ENCODE assay signal across 11 mouse cellular contexts in genomic region chr7:70281381-70281750, GRCm38 (mm10).
DNase-seq lines count a peak whose midpoint lies in the region; ATAC-seq lines count a peak whose summit lies in the region.
"Had no signal": no experiment of that assay in that cellular context is flagged by ENCODE, and none has a peak within 500 bp of the region (broad histone marks: within the 10 kb centered on the region; RNA-seq: fewer than 3 reads in every experiment).

No protein-coding gene starts in this region.

- H3K36me3 ChIP-seq in kidney, embryonic 16.5 days (ENCODE audit: insufficient read depth, low read length), result no peaks in the 10 kb centered on the region
- H3K36me3 ChIP-seq in embryonic facial prominence, embryonic 15.5 days, result no peaks in the 10 kb centered on the region
- H3K36me3 ChIP-seq in intestine, embryonic 14.5 days (ENCODE audit: control insufficient read depth, insufficient read depth, low read length), result no peaks in the 10 kb centered on the region
- no peaks in the 10 kb centered on the region for H3K36me3 ChIP-seq in midbrain, embryonic 16.5 days (ENCODE audit: control insufficient read depth, insufficient read depth, low read length)

- ATAC-seq in kidney, embryonic 16.5 days (ENCODE audit: low FRiP score, low TSS enrichment), result peak; percentile 42; the same call in 1 of the 2 replicates
- ATAC-seq in embryonic facial prominence, embryonic 15.5 days (ENCODE audit: insufficient number of reproducible peaks, low FRiP score, low TSS enrichment, low read depth), result no peak
- no peak for ATAC-seq in intestine, embryonic 14.5 days (replicated peaks; ENCODE audit: low FRiP score, low TSS enrichment, low read depth)
- ATAC-seq in midbrain, embryonic 16.5 days, result no peak

- no peak overlapping the region for H3K27ac ChIP-seq in kidney, embryonic 16.5 days (ENCODE audit: low read length)
- no peak overlapping the region for H3K27ac ChIP-seq in embryonic facial prominence, embryonic 15.5 days (replicated peaks)
- H3K27ac ChIP-seq in intestine, embryonic 14.5 days (ENCODE audit: low read depth), result no peak overlapping the region
- H3K27ac ChIP-seq in midbrain, embryonic 16.5 days (ENCODE audit: low read length), result no peak overlapping the region; the same call in 1 of the 2 replicates

- no peaks in the 10 kb centered on the region for H3K9me3 ChIP-seq in kidney, embryonic 16.5 days (ENCODE audit: low read length)
- H3K9me3 ChIP-seq in embryonic facial prominence, embryonic 15.5 days (replicated peaks), result no peaks in the 10 kb centered on the region
- no peaks in the 10 kb centered on the region for H3K9me3 ChIP-seq in intestine, embryonic 14.5 days (ENCODE audit: control insufficient read depth, low read length)
- H3K9me3 ChIP-seq in midbrain, embryonic 16.5 days (replicated peaks; ENCODE audit: control insufficient read depth, low read length, poor library complexity, severe bottlenecking), result no peaks in the 10 kb centered on the region

- 8% methylated on average over 22 of the region's 22 CpGs for WGBS in kidney, embryonic 16.5 days
- 4% methylated on average over 22 of the region's 22 CpGs for WGBS in embryonic facial prominence, embryonic 15.5 days
- WGBS in intestine, embryonic 14.5 days, result 6% methylated on average over 22 of the region's 22 CpGs
- WGBS in midbrain, embryonic 16.5 days, result 2% methylated on average over 22 of the region's 22 CpGs

- H3K27me3 ChIP-seq in kidney, embryonic 16.5 days (ENCODE audit: insufficient read depth, low read length), result peaks cover 75% of the 10 kb centered on the region
- peaks cover 94% of the 10 kb centered on the region for H3K27me3 ChIP-seq in embryonic facial prominence, embryonic 15.5 days
- H3K27me3 ChIP-seq in intestine, embryonic 14.5 days (replicated peaks; ENCODE audit: control insufficient read depth, insufficient read depth, low read length), result peaks cover 94% of the 10 kb centered on the region
- peaks cover 55% of the 10 kb centered on the region for H3K27me3 ChIP-seq in midbrain, embryonic 16.5 days (ENCODE audit: control insufficient read depth, insufficient read depth, low read depth, low read length)

- H3K4me1 ChIP-seq in kidney, embryonic 16.5 days (ENCODE audit: insufficient read depth, low read length), result peaks cover 13% of the 10 kb centered on the region
- H3K4me1 ChIP-seq in embryonic facial prominence, embryonic 15.5 days, result peaks cover 17% of the 10 kb centered on the region
- 0 out of 2 replicates have a peak, but pooled peaks cover 7% of the 10 kb centered on the region for H3K4me1 ChIP-seq in intestine, embryonic 14.5 days (replicated peaks; ENCODE audit: control insufficient read depth, insufficient read depth, low read length)
- H3K4me1 ChIP-seq in midbrain, embryonic 16.5 days (ENCODE audit: control insufficient read depth, insufficient read depth, low read length), result peaks cover 9% of the 10 kb centered on the region; the same call in 1 of the 2 replicates
- H3K4me1 ChIP-seq: megakaryocyte, embryonic 14.5 days had no signal

- no peak overlapping the region for H3K9ac ChIP-seq in kidney, embryonic 16.5 days (replicated peaks; ENCODE audit: low read length)
- H3K9ac ChIP-seq in embryonic facial prominence, embryonic 15.5 days, result no peak overlapping the region
- no peak overlapping the region for H3K9ac ChIP-seq in intestine, embryonic 14.5 days (ENCODE audit: low read length)
- H3K9ac ChIP-seq in midbrain, embryonic 16.5 days (ENCODE audit: low read depth, low read length), result no peak overlapping the region

- peak overlapping the region; percentile 53 for H3K4me2 ChIP-seq in kidney, embryonic 16.5 days (replicated peaks; ENCODE audit: low read depth, low read length)
- H3K4me2 ChIP-seq in embryonic facial prominence, embryonic 15.5 days (replicated peaks), result peak overlapping the region; percentile 41
- H3K4me2 ChIP-seq in intestine, embryonic 14.5 days (ENCODE audit: low read length), result peak overlapping the region; percentile 42; the same call in 1 of the 2 replicates
- H3K4me2 ChIP-seq in midbrain, embryonic 16.5 days (ENCODE audit: low read length), result peak overlapping the region; percentile 47

- no peak for DNase-seq in kidney, adult 9 months
- no peak for DNase-seq in intestine, embryonic 14.5 days (ENCODE audit: low spot score)
- no peak for DNase-seq in ovary, postnatal 36 days (ENCODE audit: low spot score)
- DNase-seq in retina, postnatal 1 day, result no peak
- DNase-seq in right cerebral cortex, postnatal 4 days, result no peak
- DNase-seq: cerebellum, adult 11-12 months; thymus, adult 18-20 months had no signal

- peak overlapping the region; percentile 40 for H3K4me3 ChIP-seq in kidney, embryonic 16.5 days (ENCODE audit: low read length)
- peak overlapping the region; percentile 19 for H3K4me3 ChIP-seq in embryonic facial prominence, embryonic 15.5 days (replicated peaks)
- H3K4me3 ChIP-seq in intestine, embryonic 14.5 days (ENCODE audit: low read depth, low read length), result peak overlapping the region; percentile 19; the same call in 1 of the 2 replicates
- no peak overlapping the region for H3K4me3 ChIP-seq in midbrain, embryonic 16.5 days (ENCODE audit: low read depth, low read length)
- H3K4me3 ChIP-seq: megakaryocyte, embryonic 14.5 days had no signal
